Mouse (Mus musculus): ENCODE measurements around the gene Nrbf2.
A peak's percentile ranks its signal among the peaks of the same experiment; 100 is the strongest.

Nrbf2 gene

GRCm38 (mm10) chr10:67295331-67295730, 10.2 kb upstream of the Nrbf2 start:
- DNase-seq (ENCODE audit: low spot score) = no peak

DNA sequence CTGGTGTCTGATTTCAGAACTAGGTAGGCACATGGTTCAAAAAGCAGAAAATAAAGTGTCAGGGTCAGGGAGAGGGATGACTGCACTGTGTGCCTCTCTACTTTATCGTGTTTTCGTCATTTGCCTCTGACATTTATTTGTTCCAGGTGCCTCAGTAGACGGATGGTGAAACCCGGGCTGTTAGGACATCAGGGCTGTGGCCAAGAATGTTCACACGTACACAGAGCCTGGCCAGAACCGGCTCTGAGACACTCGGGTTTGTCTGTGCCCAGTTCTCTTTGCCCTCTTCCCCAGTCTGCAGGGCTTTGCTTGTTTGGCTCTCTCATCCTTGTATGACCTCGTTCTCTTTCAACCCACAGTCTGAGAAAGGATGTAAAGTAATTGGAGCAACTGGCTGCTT, 6.0 kb upstream of the Nrbf2 start:
- no peak for DNase-seq (ENCODE audit: low spot score)

GRCm38 (mm10) chr10:67290622-67291021, 5.5 kb upstream of the Nrbf2 start:
- DNase-seq (ENCODE audit: low spot score) = no peak

DNA sequence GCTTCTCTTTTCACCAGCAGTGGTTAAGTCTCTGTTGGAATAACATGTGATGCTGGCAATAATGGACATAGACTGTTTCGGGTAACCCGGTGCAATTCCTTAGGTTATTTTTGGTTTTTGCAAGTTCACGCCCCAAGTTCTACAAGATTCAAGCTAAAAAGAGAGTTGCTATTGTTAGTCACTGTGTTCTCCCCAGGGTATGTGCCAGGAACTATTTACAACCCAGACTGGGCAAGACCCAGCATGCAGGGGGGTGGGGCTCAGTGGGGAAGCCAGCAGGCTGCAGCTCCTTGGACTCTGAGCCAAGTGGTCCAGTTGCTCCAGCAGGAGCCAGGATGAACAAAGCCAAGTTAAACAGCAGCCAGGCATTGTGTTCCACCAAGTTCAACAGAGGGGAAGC, 2.8 kb upstream of the Nrbf2 start:
- peak; percentile 66 for DNase-seq (ENCODE audit: low spot score)

- DNase-seq (ENCODE audit: low spot score) = peak; percentile 28
Observed at GRCm38 (mm10) chr10:67284761-67285175, 337 bp downstream of the Nrbf2 start.

GRCm38 (mm10) chr10:67284311-67284710, 794 bp downstream of the Nrbf2 start:
- DNase-seq (ENCODE audit: low spot score) = no peak

DNA sequence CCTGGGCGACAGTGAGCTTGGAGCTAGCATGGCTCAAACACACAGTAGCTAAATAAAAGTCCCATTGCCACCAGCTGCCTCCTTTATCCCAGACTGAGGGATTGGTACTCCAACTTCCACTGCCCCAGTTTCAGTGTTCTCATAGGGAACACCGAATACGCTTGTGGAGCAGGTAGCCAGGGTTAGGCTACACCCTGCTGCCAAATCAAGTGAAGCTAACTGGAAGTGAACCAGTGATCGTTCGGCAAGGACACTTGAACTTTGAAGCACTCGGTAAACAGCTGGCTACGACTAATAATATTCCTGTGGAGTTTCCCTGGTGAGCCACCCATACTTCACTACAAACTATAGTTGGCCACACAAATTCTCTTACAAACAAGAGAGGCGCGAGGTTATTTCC, 1.6 kb downstream of the Nrbf2 start:
- no peak for DNase-seq (ENCODE audit: low spot score)

GRCm38 (mm10) chr10:67282531-67282930, 2.6 kb downstream of the Nrbf2 start:
- DNase-seq (ENCODE audit: low spot score) = no peak

DNA sequence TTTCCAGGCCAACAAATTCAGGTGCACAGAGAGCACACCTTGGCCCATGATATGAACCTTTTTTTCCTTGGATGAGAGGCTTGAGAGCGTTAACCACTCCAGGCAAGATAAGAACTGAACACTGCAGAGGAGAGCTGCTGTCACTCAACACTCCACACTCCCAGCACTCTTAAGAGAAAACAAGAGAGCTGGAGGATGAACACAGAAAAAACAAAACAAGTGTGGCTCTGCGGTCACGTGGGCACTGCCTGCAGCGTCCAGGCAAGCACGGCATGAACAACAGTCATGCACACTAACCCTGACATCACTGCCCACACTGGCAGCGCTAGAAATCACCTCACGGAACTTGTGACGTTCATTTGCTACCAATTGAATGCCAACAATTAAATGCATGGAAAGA, 3.3 kb downstream of the Nrbf2 start:
- DNase-seq (ENCODE audit: low spot score) = no peak

- DNase-seq (ENCODE audit: low spot score) = no peak
Observed at GRCm38 (mm10) chr10:67275916-67276315, 9.2 kb downstream of the Nrbf2 start.

GRCm38 (mm10) chr10:67264852-67265251, 20.3 kb downstream of the Nrbf2 start:
- DNase-seq (ENCODE audit: low spot score) = peak; percentile 36

DNA sequence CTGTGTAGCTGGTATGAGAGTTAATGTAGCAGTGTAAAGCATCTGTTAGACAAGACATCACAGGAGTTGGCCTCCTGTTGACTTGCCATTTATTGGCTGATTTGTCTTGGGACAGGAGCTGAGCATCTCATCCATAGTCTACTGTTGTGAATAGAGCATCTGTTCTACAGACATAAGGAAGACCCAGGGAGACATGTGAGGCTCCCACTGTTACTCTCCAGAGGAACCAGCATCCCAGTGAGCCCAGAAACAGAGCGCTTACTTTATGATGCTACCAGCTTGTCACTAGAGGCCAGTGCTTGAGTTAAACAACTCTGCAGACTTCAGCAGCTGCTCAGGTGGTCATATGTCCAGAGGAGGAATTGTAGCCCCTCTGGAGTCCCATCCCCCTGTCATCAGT, 32.0 kb downstream of the Nrbf2 start:
- DNase-seq (ENCODE audit: low spot score) = no peak

- no peak for DNase-seq (ENCODE audit: low spot score)
Observed at GRCm38 (mm10) chr10:67252353-67252752, 32.8 kb downstream of the Nrbf2 start.

- no peak for DNase-seq (ENCODE audit: low spot score)
Observed at GRCm38 (mm10) chr10:67250846-67251245, 34.3 kb downstream of the Nrbf2 start.

- no peak for DNase-seq (ENCODE audit: low spot score)
Observed at GRCm38 (mm10) chr10:67249486-67249885, 35.6 kb downstream of the Nrbf2 start.

DNA sequence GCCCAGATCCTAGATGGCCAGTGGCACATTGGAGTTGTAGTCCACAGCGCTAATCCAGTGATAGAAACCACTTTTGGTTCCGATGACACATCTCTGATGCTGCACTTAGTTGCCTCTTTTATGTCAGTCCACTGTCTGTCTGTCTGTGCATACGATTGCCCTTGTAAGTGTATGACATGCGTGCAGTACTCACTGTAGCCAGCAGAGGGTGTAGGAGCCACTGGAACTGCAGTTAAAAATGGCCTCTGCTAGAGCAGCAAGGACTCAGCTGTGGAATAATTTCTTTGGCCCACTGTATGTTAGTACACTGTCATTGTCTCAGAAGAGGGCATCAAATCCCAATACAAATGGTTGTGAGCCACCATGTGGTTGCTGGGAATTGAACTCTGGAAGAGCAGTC, 38.0 kb downstream of the Nrbf2 start:
- no peak for DNase-seq (ENCODE audit: low spot score)

GRCm38 (mm10) chr10:67230439-67230838, 54.7 kb downstream of the Nrbf2 start:
- no peak for DNase-seq (ENCODE audit: low spot score)

GRCm38 (mm10) chr10:67226543-67226942, 58.6 kb downstream of the Nrbf2 start:
- no peak for DNase-seq (ENCODE audit: low spot score)

GRCm38 (mm10) chr10:67226109-67226508, 59.0 kb downstream of the Nrbf2 start:
- no peak for DNase-seq (ENCODE audit: low spot score)

GRCm38 (mm10) chr10:67225528-67225927, 59.6 kb downstream of the Nrbf2 start:
- no peak for DNase-seq (ENCODE audit: low spot score)

GRCm38 (mm10) chr10:67223942-67224341, 61.2 kb downstream of the Nrbf2 start:
- DNase-seq (ENCODE audit: low spot score) = no peak

DNA sequence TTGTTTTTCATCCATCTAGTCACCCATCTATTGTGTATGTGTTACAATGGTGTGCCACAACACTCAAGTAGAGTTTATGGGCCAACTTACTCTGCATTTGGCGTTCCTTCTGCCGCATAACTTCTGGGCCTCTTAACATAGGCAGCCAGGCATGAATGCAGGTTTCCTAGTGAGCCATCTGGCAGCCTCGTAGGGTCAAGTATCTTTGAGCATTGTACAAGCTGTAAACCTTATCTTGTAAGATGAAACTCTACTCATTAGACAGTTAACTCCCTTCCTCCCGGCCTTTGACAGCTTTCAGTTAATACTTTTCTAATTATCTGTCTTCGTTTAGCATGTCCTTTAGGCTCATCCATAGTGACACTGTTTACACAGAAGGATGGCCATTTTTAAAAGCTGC, 63.8 kb downstream of the Nrbf2 start:
- no peak for DNase-seq (ENCODE audit: low spot score)

DNA sequence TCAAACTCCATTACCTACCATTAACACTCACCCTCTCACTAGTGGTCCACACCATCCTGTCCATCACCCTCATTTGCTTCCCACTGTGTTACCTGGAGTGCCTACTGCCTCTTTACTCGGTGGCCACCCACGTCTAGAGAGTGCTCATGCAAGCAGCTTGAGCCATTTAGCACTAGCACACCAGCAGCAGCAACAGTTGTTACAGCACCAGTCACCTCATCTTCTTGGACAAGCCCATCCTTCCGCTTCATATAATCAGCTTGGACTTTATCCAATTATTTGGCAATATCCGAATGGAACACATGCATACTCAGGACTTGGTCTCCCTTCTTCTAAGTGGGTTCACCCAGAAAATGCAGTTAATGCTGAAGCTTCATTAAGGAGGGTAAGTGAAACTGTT, 64.9 kb downstream of the Nrbf2 start:
- no peak for DNase-seq (ENCODE audit: low spot score)

- no peak for DNase-seq (ENCODE audit: low spot score)
Observed at GRCm38 (mm10) chr10:67218873-67219565, 66.1 kb downstream of the Nrbf2 start.
